Mouse (Mus musculus): Measurements from ENCODE around the gene Arhgef28. TPM values are rescaled to one million over a fixed set of nuclear protein-coding genes. Genes with fewer than 3 reads are reported as not detected.
"Not testable (repeated sequence)": the region's sequence is repeated elsewhere in the genome, so short reads cannot be mapped to it uniquely, and the experiment has no call there.

Gene Arhgef28
- polyA plus RNA-seq, 1 experiment, result 27.2 TPM

- DNase-seq (ENCODE audit: extremely low spot score in 1 of 2, low spot score in 1 of 2), result no peak
Measured at GRCm38 (mm10) chr13:98021906-98022305, 184.3 kb downstream of the Arhgef28 start.

GRCm38 (mm10) chr13:98018837-98019236 lies 187.4 kb downstream of the Arhgef28 start:
- DNase-seq (ENCODE audit: extremely low spot score in 1 of 2, low spot score in 1 of 2), result not testable (repeated sequence)

GRCm38 (mm10) chr13:98016923-98017588 lies 189.2 kb downstream of the Arhgef28 start:
- peak in 1 of 2 experiments; percentile 57 for DNase-seq (ENCODE audit: extremely low spot score in 1 of 2, low spot score in 1 of 2)

- DNase-seq (ENCODE audit: extremely low spot score in 1 of 2, low spot score in 1 of 2), result peak in 1 of 2 experiments; percentile 26
Measured at GRCm38 (mm10) chr13:98015981-98016922, 190.0 kb downstream of the Arhgef28 start.

- DNase-seq (ENCODE audit: extremely low spot score in 1 of 2, low spot score in 1 of 2), result no peak
Measured at GRCm38 (mm10) chr13:98014892-98015291, 191.3 kb downstream of the Arhgef28 start.

GRCm38 (mm10) chr13:98013715-98014114 lies 192.5 kb downstream of the Arhgef28 start:
- DNase-seq (ENCODE audit: extremely low spot score in 1 of 2, low spot score in 1 of 2), result no peak

GRCm38 (mm10) chr13:98011931-98012341 lies 194.3 kb downstream of the Arhgef28 start:
- DNase-seq (ENCODE audit: extremely low spot score in 1 of 2, low spot score in 1 of 2), result no peak

GRCm38 (mm10) chr13:98009070-98009469 lies 197.2 kb downstream of the Arhgef28 start:
- DNase-seq (ENCODE audit: extremely low spot score in 1 of 2, low spot score in 1 of 2), result no peak

- peak; percentile 81 to 85 for DNase-seq (ENCODE audit: extremely low spot score in 1 of 2, low spot score in 1 of 2)
Measured at GRCm38 (mm10) chr13:98008588-98008987, 197.7 kb downstream of the Arhgef28 start.

- DNase-seq (ENCODE audit: extremely low spot score in 1 of 2, low spot score in 1 of 2), result no peak
Measured at GRCm38 (mm10) chr13:98005611-98006218, 200.5 kb downstream of the Arhgef28 start.

- no peak for DNase-seq (ENCODE audit: extremely low spot score in 1 of 2, low spot score in 1 of 2)
Measured at GRCm38 (mm10) chr13:98004647-98005414, 201.4 kb downstream of the Arhgef28 start.

GRCm38 (mm10) chr13:98003690-98004089 lies 202.5 kb downstream of the Arhgef28 start:
- DNase-seq (ENCODE audit: extremely low spot score in 1 of 2, low spot score in 1 of 2), result no peak

- no peak for DNase-seq (ENCODE audit: extremely low spot score in 1 of 2, low spot score in 1 of 2)
Measured at GRCm38 (mm10) chr13:98002598-98002997, 203.6 kb downstream of the Arhgef28 start.

- DNase-seq (ENCODE audit: extremely low spot score in 1 of 2, low spot score in 1 of 2), result no peak
Measured at GRCm38 (mm10) chr13:98002121-98002520, 204.1 kb downstream of the Arhgef28 start.

GRCm38 (mm10) chr13:98001719-98002118 lies 204.5 kb downstream of the Arhgef28 start:
- DNase-seq (ENCODE audit: extremely low spot score in 1 of 2, low spot score in 1 of 2), result no peak

GRCm38 (mm10) chr13:98000841-98001240 lies 205.4 kb downstream of the Arhgef28 start:
- no peak for DNase-seq (ENCODE audit: extremely low spot score in 1 of 2, low spot score in 1 of 2)

- DNase-seq (ENCODE audit: extremely low spot score in 1 of 2, low spot score in 1 of 2), result no peak
Measured at GRCm38 (mm10) chr13:97999130-97999529, 207.1 kb downstream of the Arhgef28 start.

- DNase-seq (ENCODE audit: extremely low spot score in 1 of 2, low spot score in 1 of 2), result no peak
Measured at GRCm38 (mm10) chr13:97998570-97998969, 207.7 kb downstream of the Arhgef28 start.

- DNase-seq (ENCODE audit: extremely low spot score in 1 of 2, low spot score in 1 of 2), result no peak
Measured at GRCm38 (mm10) chr13:97990939-97991338, 215.3 kb downstream of the Arhgef28 start.

GRCm38 (mm10) chr13:97988796-97989195 lies 217.4 kb downstream of the Arhgef28 start:
- DNase-seq (ENCODE audit: extremely low spot score in 1 of 2, low spot score in 1 of 2), result no peak
